Mouse (Mus musculus): Measurements from ENCODE around the gene Kcnma1. TPM values are rescaled to one million over a fixed set of nuclear protein-coding genes. Genes with fewer than 3 reads are reported as not detected.

The Kcnma1 gene
- polyA plus RNA-seq, 1 experiment from 2014 or later = 2.8 TPM

GRCm38 (mm10) chr14:23645361-23646063 is 368.8 kb downstream of the Kcnma1 start:
- DNase-seq (ENCODE audit: low read depth, low spot score) (no peak), ATAC-seq (no peak)
- no peak for TF ChIP-seq CTCF (IDR thresholded peaks at IDR 0.05)
- POLR2A ChIA-PET = no interaction called here
- CTCF ChIA-PET = no interaction called here
- in situ Hi-C loops (cut with MboI; ENCODE audit: low pct_unique_long_range_greater_than_20kb) = no loop called here
- no peaks in the 10 kb centered on the region for H3K27me3 ChIP-seq

- no peak for ATAC-seq
- DNase-seq (ENCODE audit: low read depth, low spot score) = no peak
- H3K27me3 ChIP-seq = no peaks in the 10 kb centered on the region
- ChIA-PET CTCF (no interaction called here), POLR2A (no interaction called here)
- in situ Hi-C loops (cut with MboI; ENCODE audit: low pct_unique_long_range_greater_than_20kb) = no loop called here
- no peak for TF ChIP-seq CTCF (IDR thresholded peaks at IDR 0.05)
Observed at GRCm38 (mm10) chr14:23643162-23643561, 371.1 kb downstream of the Kcnma1 start.

- DNase-seq (ENCODE audit: low read depth, low spot score) (no peak), ATAC-seq (no peak)
- in situ Hi-C loops (cut with MboI; ENCODE audit: low pct_unique_long_range_greater_than_20kb) = no loop called here
- CTCF ChIA-PET = interaction anchor here (1.1 to 2.4 kb wide), 4 partner anchors 28 to 60 kb away, joined by 3 to 8 read pairs (median 4); no protein-coding TSS in a partner anchor
- H3K27me3 ChIP-seq = no peaks in the 10 kb centered on the region
- TF ChIP-seq CTCF (IDR thresholded peaks at IDR 0.05) = peak; percentile 72
- POLR2A ChIA-PET = no interaction called here
Observed at GRCm38 (mm10) chr14:23640665-23641064, 373.6 kb downstream of the Kcnma1 start.

GRCm38 (mm10) chr14:23638078-23638695 is 376.1 kb downstream of the Kcnma1 start:
- ChIA-PET CTCF (no interaction called here), POLR2A (no interaction called here)
- in situ Hi-C loops (cut with MboI; ENCODE audit: low pct_unique_long_range_greater_than_20kb) = loop anchor here (5.0 kb wide), 1 partner anchor 51 kb away; no protein-coding TSS in a partner anchor
- DNase-seq (ENCODE audit: low read depth, low spot score) = no peak
- H3K27me3 ChIP-seq = no peaks in the 10 kb centered on the region
- TF ChIP-seq CTCF (IDR thresholded peaks at IDR 0.05) = no peak
- no peak for ATAC-seq

GRCm38 (mm10) chr14:23635903-23636302 is 378.4 kb downstream of the Kcnma1 start:
- H3K27me3 ChIP-seq = no peaks in the 10 kb centered on the region
- in situ Hi-C loops (cut with MboI; ENCODE audit: low pct_unique_long_range_greater_than_20kb) = loop anchor here (5.0 kb wide), 1 partner anchor 49 kb away; no protein-coding TSS in a partner anchor
- ChIA-PET CTCF (interaction anchor here (1.1 to 1.6 kb wide), 4 partner anchors 15 to 53 kb away, joined by 3 to 4 read pairs (median 4); no protein-coding TSS in a partner anchor), POLR2A (no interaction called here)
- no peak for TF ChIP-seq CTCF (IDR thresholded peaks at IDR 0.05)
- ATAC-seq (peak; percentile 13), DNase-seq (ENCODE audit: low read depth, low spot score) (peak; percentile 72)

- H3K27me3 ChIP-seq = no peaks in the 10 kb centered on the region
- POLR2A ChIA-PET = no interaction called here
- CTCF ChIA-PET = interaction anchor here (1.4 kb wide), 1 partner anchor 9 kb away, joined by 6 read pairs; no protein-coding TSS in a partner anchor
- DNase-seq (ENCODE audit: low read depth, low spot score) = peak; percentile 96
- peak; percentile 80 for ATAC-seq
- in situ Hi-C loops (cut with MboI; ENCODE audit: low pct_unique_long_range_greater_than_20kb) = loop anchor here (5.0 kb wide), 1 partner anchor 204 kb away; no protein-coding TSS in a partner anchor
- TF ChIP-seq CTCF (IDR thresholded peaks at IDR 0.05) = no peak
Observed at GRCm38 (mm10) chr14:23633011-23633595, 381.2 kb downstream of the Kcnma1 start.

GRCm38 (mm10) chr14:23626925-23627324 is 387.4 kb downstream of the Kcnma1 start:
- H3K27me3 ChIP-seq = no peaks in the 10 kb centered on the region
- TF ChIP-seq CTCF (IDR thresholded peaks at IDR 0.05) = no peak
- in situ Hi-C loops (cut with MboI; ENCODE audit: low pct_unique_long_range_greater_than_20kb) = no loop called here
- no peak for ATAC-seq
- ChIA-PET POLR2A (no interaction called here), CTCF (interaction anchor here (1.4 to 1.7 kb wide), 2 partner anchors 13 to 31 kb away, joined by 5 read pairs; no protein-coding TSS in a partner anchor)
- DNase-seq (ENCODE audit: low read depth, low spot score) = no peak

- ChIA-PET POLR2A (no interaction called here), CTCF (interaction anchor here (1.4 to 1.7 kb wide), 2 partner anchors 12 to 30 kb away, joined by 5 read pairs; no protein-coding TSS in a partner anchor)
- ATAC-seq = no peak
Observed at GRCm38 (mm10) chr14:23626114-23626513, 388.2 kb downstream of the Kcnma1 start.

GRCm38 (mm10) chr14:23625436-23625835 is 388.9 kb downstream of the Kcnma1 start:
- ATAC-seq (no peak), DNase-seq (ENCODE audit: low read depth, low spot score) (no peak)
- ChIA-PET POLR2A (no interaction called here), CTCF (no interaction called here)
- no peaks in the 10 kb centered on the region for H3K27me3 ChIP-seq
- TF ChIP-seq CTCF (IDR thresholded peaks at IDR 0.05) = no peak
- in situ Hi-C loops (cut with MboI; ENCODE audit: low pct_unique_long_range_greater_than_20kb) = no loop called here

More at GRCm38 (mm10) chr14:23626114-23626513, 388.2 kb downstream of the Kcnma1 start:
- in situ Hi-C loops (cut with MboI; ENCODE audit: low pct_unique_long_range_greater_than_20kb) = no loop called here
- no peaks in the 10 kb centered on the region for H3K27me3 ChIP-seq
- TF ChIP-seq CTCF (IDR thresholded peaks at IDR 0.05) = no peak
- no peak for DNase-seq (ENCODE audit: low read depth, low spot score)

- ATAC-seq = no peak
- ChIA-PET POLR2A (no interaction called here), CTCF (interaction anchor here (1.3 to 1.7 kb wide), 2 partner anchors 8 to 383 kb away, joined by 3 to 6 read pairs; no protein-coding TSS in a partner anchor)
- no peak for TF ChIP-seq CTCF (IDR thresholded peaks at IDR 0.05)
- in situ Hi-C loops (cut with MboI; ENCODE audit: low pct_unique_long_range_greater_than_20kb) = no loop called here
- DNase-seq (ENCODE audit: low read depth, low spot score) = no peak
- H3K27me3 ChIP-seq = no peaks in the 10 kb centered on the region
Observed at GRCm38 (mm10) chr14:23624455-23624854, 389.8 kb downstream of the Kcnma1 start.
